Mouse (Mus musculus): ENCODE results near the gene Pnpo. TPM values are rescaled to one million over a fixed set of nuclear protein-coding genes. Genes with fewer than 3 reads are reported as not detected.

The Pnpo gene
- total RNA-seq, 1 experiment from 2014 or later: 15.6 TPM

- no peak for ATAC-seq (ENCODE audit: extremely low read depth, insufficient number of reproducible peaks, low FRiP score, poor library complexity, severe bottlenecking)
These were observed 26.4 kb downstream of the Pnpo start for GRCm38 (mm10) chr11:96917415-96917814.

- no peak for ATAC-seq (ENCODE audit: extremely low read depth, insufficient number of reproducible peaks, low FRiP score, poor library complexity, severe bottlenecking)
These were observed 26.8 kb downstream of the Pnpo start for GRCm38 (mm10) chr11:96916885-96917396.

GRCm38 (mm10) chr11:96916044-96916884, 27.5 kb downstream of the Pnpo start, which contains the start of gene Cdk5rap3:
Cdk5rap3 (minus strand) TSS chr11:96916496.
- peak; percentile 97 for ATAC-seq (ENCODE audit: extremely low read depth, insufficient number of reproducible peaks, low FRiP score, poor library complexity, severe bottlenecking)

DNA sequence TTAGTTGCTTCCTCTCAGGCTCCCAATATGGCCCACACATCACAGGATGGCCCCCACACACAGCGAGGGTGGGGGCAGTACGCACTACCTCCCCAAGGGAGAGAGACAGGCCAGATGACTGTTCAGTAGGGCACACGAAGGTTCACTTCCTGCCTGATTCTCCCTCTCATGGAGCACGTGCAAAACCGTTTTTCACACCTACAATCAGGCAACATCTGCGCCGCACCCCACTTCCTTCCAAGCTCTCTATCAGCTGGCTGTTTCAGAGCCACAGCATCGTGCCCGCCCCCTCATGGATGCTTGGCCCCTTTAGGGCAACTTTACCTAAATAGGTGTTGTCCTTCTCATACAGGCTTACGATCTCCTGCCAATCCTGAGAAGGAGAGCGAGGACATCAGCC, 31.1 kb downstream of the Pnpo start:
- ATAC-seq (ENCODE audit: extremely low read depth, insufficient number of reproducible peaks, low FRiP score, poor library complexity, severe bottlenecking): no peak

GRCm38 (mm10) chr11:96910003-96910402, 33.8 kb downstream of the Pnpo start:
- ATAC-seq (ENCODE audit: extremely low read depth, insufficient number of reproducible peaks, low FRiP score, poor library complexity, severe bottlenecking): peak; percentile 57

DNA sequence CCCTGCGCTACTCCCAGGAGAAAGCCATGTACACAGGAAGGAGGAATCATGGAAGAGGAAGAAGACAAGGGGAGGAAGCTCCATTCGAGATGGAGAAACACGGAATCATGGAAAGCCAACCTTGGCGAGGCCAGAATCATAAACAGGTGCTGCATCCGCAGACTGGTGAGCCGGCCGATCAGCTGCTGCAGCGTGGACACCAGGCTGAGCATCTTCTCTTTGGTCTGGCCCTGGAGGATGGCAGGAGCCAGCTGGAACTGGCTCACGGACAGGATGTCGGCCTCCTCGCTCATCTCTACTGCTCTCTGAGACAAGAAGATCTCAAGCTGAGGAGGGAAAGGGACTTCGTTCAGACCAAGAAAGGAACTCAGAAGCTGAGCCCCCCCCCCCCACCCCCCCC, 35.2 kb downstream of the Pnpo start:
- ATAC-seq (ENCODE audit: extremely low read depth, insufficient number of reproducible peaks, low FRiP score, poor library complexity, severe bottlenecking): no peak

GRCm38 (mm10) chr11:96906431-96907161, 37.2 kb downstream of the Pnpo start:
- ATAC-seq (ENCODE audit: extremely low read depth, insufficient number of reproducible peaks, low FRiP score, poor library complexity, severe bottlenecking): no peak

DNA sequence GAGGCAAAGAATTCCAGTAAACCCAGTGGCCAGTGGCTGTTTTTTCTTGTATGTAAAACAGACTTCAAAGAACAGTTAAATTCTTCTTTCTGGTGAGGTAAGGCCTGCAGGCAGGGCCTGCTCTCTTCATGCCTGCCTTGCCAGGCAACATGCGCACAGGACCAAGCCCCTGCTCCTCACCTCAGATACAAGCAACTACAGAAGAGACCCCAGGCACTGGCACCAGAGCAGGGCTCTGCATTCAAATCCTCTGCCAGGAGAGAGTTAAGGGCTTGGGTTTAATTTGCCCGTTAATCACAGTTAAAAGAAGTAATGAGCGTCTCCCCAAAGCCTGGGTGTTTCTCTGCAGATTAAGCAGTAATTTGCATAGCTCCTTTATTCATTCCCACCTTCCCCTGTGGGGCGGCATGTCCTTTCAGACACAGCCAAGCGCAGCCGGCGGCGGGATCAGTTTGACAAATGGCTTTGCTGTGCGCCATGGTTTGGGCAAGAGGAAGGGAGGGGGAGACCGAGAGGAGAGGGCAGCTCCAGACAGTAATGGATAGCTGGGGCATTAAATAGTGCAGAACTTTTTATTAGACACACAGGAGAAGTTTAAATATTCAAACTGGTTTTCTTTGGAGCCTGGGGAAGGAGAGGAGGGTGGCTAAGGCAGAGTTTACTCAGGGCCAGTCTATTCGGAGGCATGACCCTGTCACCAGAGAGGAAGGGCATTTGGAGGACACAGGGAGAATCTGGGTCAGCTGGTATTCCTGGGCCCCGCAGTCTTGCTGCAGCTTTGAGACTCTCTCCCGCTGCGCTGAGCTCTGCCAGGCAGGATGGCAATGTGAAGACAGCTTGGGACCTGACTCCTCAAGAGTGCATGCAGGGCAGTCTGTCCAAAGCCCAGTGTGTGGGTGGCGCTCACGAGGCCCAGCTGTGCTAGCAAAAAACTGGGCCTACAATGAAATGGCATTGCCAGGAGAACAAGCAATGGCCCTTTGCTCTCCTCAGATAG, 40.8 kb downstream of the Pnpo start:
- no peak for ATAC-seq (ENCODE audit: extremely low read depth, insufficient number of reproducible peaks, low FRiP score, poor library complexity, severe bottlenecking)

DNA sequence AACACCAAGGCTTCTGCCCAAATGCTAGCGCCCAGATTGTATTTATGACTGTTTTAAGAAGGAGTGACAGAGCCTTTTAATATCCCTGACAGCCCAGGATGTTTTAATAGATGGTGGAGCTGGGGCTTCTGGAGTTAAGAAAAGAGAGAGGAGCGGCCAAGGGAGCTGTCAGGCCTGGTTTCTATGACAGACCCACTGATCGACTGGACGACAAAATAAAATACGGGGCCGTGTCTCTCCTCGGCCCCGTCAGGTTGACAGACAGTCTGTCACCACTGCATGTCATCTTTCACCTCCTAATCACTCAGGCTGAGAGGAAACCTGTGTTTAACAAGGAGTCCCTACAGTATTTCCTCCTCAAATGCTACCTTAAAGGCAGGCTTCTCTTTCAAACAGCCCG, 42.5 kb downstream of the Pnpo start:
- ATAC-seq (ENCODE audit: extremely low read depth, insufficient number of reproducible peaks, low FRiP score, poor library complexity, severe bottlenecking): no peak

DNA sequence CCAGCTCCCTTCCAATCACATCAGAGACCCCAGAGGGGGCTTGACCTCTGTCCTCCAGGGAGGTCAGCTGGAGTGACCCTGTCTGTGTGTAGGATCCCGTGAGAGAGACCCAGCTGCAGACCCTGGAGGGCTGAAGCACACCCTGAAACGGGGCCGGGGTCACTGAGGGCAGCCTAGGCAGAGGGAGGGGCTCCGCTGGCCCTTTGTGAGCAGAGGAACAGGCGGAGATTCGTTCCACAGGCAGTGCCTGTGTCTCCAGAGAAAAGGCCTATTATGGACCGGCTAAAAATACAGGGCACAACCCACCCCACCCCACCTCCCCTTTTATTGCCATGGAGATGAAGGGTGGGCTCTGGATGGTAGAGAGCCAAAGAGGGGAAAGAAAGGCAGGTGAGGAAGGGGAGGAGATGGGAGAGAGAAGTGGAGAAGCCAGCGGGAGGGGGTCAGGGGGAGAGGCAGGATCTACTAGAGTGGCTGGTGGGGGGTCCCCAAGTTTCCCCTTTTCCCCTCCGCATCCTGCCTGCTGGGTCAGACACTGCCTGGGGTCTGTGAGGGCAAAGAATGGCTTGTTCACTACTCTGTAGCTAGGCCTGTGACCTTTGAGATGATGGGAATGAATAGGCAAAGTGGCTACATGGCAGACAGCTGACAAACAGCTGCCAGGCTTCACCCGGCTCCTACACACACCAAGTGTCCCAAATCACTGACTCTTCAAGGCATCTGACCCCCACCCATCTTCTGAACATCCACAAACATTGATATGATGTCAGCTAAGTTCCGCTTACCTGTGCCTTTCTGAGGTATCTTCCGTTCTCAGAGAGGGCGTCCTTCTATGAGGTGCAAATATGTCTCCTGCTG, 44.1 kb downstream of the Pnpo start:
- ATAC-seq (ENCODE audit: extremely low read depth, insufficient number of reproducible peaks, low FRiP score, poor library complexity, severe bottlenecking): no peak

DNA sequence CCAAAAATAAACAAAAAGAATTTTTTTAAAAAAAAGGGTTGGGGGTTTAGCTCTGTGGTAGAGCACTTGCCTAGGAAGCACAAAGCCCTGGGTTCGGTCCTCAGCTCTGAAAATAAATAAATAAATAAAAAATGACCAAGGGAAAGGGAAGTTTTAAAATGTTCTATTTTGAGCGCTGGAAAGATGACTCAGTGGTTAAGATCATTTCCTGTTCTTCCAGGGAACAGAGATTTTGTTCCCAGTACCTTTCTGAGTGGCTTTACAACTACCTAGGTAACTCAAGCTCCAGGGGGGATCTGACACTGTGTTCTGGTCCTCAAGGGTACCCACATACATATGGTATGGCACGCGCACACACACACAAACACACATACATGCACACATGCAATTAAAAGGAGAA, 47.9 kb downstream of the Pnpo start:
- ATAC-seq (ENCODE audit: extremely low read depth, insufficient number of reproducible peaks, low FRiP score, poor library complexity, severe bottlenecking): no peak

DNA sequence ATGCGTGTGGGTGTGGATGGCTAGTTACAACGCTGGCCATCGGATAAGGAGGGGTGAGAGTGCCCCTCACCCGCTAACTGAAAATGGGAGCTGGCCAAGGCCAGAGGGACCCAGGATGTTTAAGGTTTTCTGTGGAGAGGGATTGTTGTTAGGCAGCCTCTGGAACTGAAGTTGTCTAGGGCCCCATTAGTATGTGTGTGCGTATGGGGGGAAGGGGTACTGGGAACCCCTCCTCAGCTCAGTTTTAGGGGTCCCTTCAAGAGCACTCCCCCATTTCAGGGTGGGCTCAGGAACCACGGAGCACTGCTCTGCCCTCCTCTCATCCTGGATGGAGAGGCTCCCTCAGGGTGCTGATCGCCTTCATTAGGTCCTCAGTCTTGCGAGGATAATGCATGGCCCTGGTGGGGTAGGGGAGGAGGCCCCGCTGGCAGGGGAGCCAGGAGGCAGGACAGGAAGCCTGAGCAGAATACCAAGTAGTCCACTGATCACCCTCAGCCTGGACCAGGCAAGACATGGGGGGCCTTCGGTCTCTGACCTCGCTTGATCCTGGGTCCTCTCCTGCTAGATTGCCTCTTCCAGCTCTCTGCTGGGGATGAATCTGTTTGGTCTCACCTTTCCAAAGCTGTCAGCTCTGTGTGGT, 50.5 kb downstream of the Pnpo start:
- ATAC-seq (ENCODE audit: extremely low read depth, insufficient number of reproducible peaks, low FRiP score, poor library complexity, severe bottlenecking): no peak

GRCm38 (mm10) chr11:96891784-96892527, 51.8 kb downstream of the Pnpo start:
- no peak for ATAC-seq (ENCODE audit: extremely low read depth, insufficient number of reproducible peaks, low FRiP score, poor library complexity, severe bottlenecking)

Data from neutrophil, adult 5-6 weeks (primary cell).